Mouse (Mus musculus) cerebellum, postnatal 36 days (tissue): ENCODE results near the gene Ube2f.

Experiments used
- DNase-seq, 2 experiments: peaks; one replicate each; pipeline ENCODE4 v3.0.0; 2021 to 2022; ENCODE audit warnings: mixed read lengths in 2 of 2

Ube2f gene

DNA sequence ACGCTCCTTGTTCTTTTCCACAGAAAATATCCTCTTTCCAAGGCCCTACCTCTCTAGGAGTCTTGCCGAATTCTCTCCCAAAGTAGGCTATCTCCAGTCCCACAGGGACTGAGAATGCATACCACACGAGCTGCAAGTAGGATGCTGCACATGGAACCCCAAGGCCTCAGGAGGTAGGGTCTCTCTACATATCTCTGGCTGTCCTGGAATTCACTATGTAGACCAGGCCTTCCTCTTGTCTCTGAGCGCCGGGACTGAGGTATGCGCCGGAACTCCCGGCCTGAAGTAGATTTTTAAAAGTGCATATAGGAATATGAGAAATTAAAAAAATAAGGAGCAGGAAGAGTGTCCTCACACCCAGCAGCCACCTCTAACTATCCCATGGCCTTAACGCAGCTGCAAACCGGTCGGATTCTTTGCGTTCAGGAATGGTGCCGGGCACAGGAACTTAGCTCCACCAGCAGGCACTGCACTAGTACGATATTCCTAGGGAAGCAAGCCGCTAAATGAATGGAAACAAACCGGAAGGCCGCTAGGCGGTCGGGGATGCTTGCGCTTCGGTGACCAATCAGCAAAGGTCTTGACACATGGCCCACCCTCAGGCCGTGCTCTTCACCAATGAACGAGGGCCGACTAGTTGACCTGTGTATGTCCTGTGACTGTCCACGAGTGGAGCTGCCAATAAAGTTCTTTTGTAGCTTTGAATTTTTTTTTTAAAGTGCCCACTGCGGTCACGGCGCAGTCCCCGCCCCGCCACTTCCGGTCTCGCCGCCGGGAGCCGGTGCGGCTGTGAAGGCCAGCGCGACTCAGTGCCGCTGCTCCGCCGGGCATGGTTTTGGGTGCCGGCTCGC is at the start of gene Ube2f:
Gene Ube2f (plus strand): TSS at position 741 of the 851 bp plus-strand sequence.
- peak; percentile 93 for DNase-seq

DNA sequence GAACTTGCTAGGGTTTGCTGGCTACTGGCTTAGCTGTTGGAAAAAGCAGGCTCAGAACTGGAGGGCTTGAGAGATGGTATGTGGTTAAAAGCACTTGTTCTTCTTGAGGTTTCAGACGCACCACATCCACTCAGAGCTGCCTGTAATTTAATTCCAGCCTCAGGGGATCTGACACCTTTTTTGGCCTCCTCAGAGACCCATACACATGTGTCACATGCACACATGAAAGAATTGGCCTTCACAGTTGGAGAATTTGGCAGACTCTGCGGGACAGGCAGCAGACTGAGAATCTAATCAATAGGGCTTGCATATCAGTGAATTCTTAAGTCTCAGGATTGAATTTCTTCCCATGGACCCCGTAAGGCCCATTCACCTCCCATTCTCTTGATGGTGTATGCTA is 49.0 kb upstream of the Ube2f start:
- no peak for DNase-seq

DNA sequence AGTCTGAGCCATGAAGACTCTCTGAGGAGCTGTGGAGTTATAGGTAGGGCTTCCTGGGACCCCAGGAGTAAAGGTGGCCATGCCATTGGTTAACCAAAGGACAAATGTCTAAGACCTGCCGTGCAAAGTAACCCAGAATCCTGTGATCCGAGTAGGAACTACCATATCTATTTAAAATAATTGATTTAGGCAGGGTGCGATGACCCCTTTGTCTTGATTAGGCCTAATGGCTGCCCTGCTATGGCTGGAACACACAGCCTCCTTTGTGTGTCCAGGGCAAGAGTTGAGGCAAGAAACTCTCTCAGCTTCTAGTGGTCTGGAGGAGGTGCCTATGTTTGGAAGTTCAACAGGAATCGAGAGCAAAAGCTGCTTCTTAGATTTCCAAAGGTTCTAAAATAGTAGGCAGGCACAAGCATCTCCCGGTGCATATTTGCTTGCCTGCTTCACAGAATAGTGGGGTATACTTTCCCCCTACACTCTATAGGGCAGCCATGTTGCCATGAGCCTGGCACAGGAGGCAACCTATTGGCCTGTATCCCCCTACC is 45.8 kb upstream of the Ube2f start:
- DNase-seq = no peak

DNA sequence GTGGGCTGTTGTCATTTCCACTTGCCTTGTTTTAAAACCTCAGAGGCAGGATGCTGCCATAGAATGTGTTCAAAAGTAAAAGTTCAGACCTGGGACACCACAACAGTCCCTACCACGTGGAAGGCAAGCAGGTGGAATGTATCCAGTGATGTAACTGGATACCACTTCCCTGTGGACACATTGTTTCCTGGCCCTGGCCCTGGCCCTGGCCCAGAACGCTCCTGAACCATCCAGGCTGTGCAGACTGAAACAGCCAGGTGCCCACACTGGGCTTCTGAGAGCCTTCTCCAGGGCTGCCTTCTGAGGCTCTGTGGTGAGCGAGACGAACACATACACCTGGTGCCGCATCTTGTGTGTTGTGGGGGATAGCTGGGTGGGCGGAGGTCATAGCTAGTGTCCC is 44.5 kb upstream of the Ube2f start:
- no peak for DNase-seq

DNA sequence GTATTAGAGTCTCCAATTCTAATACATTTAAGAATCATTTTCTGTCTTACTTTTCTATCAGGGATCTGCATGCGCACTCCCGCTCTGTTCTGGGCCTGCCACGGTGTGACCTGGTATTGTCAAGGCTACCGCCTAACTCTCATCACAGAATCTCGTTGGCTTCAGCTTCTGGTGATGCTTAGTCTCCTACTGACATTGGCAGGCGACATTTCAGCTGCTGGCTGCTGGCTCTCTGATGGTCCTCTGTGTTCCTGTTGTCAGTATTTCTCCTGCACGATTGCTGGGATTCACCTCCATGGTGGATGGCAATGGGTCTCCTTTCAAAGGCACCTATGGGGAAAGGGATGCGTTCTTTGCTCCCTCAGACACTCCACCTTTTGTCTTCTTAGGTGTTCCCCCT is 43.8 kb upstream of the Ube2f start:
- DNase-seq = no peak

DNA sequence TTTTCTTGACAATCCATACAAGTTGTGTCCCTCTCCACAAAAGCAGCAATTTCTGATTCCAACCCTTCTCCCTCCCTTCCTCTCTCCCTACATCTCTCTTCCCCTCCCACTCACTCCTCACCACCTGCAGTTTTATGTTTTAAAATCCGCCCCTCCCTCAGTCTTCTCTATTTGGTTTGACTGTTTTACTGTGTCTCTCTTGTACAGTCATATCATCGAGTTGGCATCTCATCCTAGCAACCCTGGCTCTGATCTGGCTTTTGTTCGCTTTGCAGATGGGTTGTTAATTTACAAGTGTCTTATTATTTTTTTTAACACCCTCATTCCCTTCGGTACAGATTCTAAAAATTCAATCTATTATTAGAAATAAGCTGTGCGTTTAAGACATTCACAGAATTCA is 43.2 kb upstream of the Ube2f start:
- DNase-seq = no peak

DNA sequence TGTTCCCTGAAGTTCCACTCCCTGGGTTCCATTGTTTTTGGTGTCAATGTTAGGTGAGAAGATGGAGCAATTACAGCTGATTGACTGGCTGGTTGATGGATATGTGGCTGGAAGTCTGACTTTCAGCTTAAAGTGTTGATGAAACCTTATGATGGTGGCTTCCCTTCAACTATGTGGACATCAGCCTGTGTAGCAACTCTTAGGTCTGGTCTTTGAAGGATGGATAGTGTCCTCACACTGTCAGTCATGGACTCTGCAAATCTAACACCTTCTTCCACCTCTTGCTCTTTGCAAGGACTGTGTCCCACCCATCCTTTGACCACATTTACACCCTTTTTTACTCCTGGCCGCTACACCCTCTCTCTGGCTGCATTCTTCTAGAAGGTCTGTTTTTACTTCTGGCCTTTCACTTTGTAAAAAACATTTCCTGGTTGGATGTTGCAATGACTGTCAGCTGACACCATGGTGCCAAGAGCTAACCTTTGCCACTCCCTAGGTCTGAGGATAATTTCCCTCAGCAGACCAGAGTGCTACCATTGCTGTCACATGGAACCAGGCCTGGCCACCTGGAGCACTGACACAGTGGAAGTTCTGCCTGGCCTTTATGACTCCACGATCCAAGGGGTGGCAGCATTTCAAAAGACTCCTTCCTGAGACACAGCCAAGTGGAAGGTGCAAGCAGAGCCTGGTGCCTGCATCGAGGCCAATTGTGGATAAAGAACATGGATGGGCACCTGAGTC is 42.6 kb upstream of the Ube2f start:
- DNase-seq = peak; percentile 33 to 37

DNA sequence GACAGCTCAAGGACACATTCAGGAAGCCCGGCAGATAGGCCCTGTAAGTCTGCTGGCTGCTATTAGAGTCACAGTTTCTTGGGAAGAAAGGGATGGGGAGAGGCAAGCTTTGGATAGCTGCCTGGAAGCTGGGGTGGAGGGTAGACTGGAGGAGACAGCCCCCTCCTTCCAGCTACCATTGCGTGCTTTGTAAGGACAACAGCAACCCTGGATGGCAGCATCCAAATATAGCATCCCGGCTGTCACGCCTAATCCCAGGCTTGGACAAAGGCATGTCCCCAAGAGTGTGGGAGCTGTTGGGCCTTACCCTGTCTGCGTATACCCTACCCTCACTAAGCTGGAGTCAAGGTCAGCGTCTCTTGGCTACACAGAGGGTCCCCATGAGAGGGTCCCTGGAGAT is 40.8 kb upstream of the Ube2f start:
- peak in 1 of 2 experiments; percentile 7 for DNase-seq

DNA sequence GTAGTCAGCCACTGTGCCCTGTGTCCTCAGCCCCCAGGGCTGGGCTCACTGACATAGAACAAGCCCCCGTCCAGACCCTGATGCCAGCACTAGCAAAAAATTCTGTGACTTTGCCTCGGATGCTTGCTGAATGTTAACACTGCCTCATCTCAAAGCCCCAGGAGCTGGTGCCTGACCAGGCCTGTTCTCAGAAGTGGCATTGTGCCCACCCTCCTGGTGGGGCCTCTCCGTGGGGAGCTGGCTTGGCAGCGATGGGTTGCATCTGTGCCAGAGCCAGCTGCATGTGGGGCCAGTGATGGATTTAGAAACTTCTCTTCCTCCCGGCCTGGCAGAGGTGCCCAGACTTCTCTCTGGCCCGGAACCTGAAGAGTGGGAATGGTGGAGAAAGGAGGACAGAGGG is 40.3 kb upstream of the Ube2f start:
- DNase-seq = peak; percentile 46 to 55

DNA sequence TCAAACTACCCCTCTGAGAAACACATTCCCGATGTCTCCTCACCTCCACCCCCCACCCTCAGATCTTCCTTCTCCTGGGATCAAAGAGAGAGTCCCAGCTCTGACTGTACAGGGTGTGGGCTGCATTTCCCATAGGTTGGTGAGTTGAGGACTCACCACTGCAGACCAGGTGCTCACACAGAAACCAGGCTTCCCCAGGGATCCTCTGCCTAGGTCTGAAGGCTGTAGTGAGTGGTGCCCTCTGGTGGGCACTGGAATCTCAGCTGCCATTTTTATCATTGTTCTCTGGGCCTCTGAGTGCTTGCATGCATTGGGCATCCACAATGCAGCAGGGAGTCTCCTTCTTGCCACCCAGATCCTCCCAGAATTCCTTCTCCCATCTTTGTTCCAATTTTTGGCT is 39.0 kb upstream of the Ube2f start:
- peak; percentile 53 to 54 for DNase-seq

DNA sequence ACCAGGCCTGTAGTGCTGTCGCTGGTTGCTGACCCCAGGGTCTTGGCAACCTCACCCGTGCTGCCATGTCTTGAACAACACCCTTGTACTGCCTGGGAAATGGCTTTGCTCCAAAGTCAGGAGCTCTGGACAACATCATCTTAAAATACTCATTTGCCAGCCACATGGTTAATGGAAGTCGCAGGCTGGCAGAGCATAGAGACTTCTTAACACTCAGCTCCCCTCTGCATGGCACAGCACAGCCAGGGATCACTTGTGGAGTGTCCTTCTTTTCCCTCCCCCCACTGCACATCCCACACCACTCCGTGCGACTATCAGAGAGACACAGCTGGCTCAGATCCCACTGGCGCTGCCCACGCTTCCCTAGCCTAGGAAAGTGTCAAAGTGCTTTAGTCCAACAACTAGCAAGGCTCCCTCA is 38.5 kb upstream of the Ube2f start:
- no peak for DNase-seq

DNA sequence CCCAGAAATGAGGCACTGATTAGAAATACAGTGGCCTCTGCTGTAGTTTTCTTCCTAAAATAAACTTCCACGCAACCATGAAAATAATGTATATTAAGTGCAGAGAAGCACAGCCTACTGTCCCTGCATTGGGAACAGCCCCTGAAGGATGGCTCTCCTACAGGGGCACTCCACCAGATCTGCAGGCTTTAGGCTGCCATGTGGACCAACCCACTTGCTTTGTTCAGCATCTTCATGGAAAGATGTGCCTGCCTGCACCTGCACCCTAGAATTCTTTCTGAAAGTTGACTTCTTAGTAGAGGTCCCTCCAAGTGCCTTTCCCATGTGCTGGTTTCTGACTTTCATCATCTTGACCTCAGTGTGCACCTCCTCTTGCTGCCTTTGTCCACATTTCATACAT is 34.8 kb upstream of the Ube2f start:
- no peak for DNase-seq

DNA sequence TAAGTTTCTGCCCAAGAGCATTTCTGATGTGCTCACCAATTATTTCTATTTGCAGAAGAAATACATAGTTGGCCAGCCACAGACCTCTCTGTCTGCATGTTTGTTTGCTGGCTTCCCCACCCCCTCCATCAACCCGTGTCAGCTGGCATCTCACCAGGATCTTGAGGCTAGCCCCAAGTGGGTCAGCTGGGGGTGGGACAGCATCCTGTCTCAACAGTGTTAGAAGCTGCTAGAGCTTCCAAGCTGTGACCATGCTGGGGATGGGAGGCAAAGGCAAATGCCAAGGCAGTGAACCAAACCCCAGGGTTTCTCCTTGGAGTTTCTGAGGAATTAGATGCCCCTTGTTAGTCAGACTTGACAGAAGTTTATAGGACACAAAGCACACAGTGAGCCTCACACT is 34.1 kb upstream of the Ube2f start:
- DNase-seq = peak in 1 of 2 experiments; percentile 16

DNA sequence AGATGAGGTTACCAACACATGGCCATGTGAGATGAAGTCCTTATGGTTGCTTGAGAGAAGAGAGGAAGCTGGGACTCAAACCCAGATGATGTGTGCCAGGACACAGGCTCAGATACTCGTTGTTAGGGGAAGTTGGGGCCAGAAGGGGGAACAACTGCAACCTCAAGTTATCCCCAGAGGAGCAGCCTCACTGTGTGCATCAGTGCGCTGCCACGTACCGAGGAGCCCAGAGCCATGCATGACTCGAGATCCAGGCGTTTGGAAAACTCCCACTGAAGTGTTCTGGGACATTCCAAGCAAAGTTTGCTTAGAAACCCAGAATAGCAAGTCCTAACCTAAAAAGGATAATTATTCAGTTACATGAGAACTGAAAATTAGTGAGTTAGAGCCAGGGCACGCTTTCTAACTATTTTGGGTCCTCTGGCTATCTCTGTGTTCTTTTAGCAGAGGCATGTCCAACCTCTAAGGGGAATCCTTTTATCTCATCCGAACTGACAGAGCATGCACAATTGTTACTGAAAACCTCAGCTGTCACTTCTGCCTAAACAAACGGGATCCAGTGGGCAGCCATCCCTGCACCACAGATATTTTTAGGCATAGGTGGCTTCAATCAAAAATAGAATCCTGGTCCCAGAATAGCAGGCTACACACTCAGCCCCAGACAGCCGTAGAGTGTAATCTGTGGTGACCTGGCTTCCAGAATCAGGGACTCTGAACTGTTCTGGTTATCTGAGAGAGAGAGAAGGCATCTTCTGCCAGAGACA is 33.4 kb upstream of the Ube2f start:
- peak in 1 of 2 experiments; percentile 13 for DNase-seq

DNA sequence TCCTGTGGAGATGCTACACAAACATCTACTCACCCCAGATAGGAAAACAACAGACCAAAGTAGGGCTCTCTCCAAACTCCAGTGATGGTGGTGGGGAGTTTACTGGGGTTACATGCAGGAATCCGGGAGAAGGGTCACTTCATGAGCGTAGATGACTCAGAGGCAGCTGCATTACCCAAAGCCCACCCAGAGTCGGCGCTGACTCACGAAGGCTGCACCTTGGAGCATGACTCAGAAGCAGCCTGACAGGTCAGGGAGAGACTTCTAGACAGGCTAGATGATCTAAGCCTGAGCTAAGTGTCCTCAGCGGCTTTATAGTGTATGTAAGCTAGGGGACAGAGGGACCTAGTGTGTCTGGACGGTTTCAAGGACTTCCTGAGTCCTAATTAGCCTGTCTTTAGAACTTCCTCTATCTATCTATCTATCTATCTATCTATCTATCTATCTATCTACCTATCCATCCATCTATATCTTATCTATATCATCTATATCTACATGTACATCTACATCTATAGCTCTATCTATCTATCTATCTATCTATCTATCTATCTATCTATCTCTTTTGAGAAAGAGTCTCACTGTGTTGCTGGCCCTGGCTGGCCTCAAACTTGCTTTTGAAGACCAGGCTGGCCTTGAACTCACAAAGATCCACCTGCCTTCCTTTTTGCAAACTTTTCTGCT is 30.3 kb upstream of the Ube2f start:
- DNase-seq = no peak

DNA sequence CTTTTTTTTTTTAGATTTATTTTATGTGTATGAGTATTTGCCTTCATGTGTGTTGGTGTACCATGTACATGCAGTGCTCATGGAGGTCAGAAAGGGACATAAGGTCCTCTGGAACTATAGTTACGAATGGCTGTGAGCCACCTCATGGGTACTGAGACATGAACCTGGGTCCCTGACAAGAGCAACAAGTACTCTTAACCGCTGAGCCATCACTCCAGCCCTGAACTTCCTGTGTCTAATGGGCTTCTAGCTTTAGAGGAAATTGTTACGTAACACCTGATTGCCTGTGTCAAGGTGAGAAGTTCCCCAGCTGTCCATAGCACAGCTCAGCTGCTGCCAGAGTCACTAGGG is 29.8 kb upstream of the Ube2f start:
- DNase-seq = no peak

DNA sequence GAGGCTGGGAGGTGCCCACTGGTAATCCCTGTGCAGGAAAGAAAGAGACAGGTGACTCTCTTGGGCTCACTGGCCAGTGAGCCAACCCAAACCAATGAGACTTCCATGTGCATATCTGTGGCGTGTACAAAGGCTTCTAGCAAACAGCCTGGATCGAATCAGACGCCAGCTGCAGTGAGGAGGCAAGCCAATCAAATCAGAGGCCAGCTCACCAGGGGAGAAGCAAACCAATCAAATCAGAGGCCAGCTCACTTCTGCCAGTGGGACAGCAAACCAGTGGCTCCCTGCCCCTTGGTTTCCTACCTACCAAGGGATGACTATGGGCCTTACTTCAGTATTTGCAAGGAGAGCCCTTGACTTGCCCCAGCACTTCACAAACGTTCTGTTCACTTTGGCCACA is 23.5 kb upstream of the Ube2f start:
- no peak for DNase-seq

DNA sequence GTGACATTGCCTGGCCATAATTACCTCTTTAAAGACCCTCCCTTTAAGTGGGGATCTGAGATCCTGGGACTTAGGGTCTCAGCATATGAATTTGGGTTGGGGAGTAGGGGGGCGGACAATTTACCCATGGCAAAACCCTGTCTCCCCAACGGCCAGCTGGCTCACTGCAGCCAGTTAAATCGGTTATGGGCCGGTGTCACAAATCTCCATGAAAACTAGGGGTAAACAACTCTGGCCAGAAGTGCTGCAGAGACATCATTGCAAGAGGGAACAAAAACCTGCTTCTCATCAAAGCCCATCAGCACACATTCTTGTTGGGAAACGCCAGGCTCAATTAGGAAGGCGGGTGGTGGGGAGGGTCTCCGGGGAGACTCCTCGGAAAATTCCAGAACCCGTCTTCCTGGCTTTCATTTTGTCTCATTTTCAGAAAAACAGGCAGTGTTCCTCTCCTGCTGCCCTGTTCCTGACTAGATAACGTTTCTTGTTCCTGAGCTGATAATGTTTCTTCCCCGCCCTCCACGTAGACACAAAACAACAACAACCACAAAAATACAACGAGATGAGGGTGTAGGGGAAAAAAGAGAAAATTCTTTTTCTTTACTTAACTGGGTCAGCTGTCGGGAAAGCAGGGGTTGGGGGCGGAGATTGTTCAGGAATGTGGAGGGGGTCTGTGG is 22.6 kb upstream of the Ube2f start:
- no peak for DNase-seq

DNA sequence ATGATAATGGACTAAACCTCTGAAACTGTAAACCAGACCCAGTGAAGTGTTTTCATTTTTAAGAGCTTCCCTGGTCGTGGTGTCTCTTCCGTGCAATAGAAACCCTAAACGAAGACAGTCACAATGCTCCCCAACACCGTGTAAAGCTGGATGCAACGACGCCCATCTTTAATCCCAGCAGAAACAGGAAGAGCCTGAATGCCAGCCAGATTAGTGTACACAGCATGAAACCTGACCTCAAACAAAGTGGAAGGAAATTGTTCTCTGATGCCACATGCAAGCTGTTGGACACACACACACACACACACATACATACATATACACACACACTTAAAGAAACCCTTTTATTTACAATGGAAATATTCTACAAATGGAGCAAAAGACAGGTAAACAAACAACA is 19.0 kb upstream of the Ube2f start:
- DNase-seq = no peak

DNA sequence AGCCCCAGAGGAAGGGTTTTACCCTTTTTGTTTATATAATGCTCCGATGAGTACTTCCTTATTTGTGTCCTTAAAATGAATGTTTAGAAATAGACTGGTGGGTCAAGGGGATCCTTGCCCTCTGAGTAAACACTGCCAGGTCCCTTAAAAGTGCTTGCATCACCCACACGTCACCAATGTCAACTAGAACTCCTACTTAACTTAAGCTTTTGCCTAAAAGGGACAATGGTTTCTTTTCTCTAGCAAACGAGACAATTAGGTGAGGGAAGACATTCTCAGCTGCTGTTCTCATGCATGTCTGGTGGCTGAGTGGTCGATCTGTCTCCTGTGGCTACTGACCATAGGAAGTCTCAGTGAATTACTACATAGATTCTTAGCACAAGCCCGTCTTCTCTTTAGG is 18.2 kb upstream of the Ube2f start:
- no peak for DNase-seq

DNA sequence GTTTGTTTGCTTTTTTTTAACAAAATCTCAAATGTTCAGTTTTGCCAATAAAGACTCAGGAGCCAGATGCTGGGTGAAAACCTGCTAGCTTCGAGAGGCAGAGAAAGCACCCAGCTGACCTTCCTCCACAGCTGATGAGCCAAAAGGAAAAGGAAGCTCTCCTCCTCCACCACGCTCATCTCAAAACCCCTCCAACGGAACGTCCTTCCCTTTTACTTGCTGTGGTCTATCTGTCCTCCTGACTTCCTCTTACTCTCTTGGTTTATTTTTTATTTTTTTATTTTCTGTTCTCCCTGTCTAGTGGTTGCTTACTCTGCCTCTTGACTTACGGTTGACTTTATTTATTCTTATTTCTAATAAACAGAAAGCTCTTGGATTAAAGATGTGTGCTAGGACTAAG is 14.7 kb upstream of the Ube2f start:
- DNase-seq = no peak

DNA sequence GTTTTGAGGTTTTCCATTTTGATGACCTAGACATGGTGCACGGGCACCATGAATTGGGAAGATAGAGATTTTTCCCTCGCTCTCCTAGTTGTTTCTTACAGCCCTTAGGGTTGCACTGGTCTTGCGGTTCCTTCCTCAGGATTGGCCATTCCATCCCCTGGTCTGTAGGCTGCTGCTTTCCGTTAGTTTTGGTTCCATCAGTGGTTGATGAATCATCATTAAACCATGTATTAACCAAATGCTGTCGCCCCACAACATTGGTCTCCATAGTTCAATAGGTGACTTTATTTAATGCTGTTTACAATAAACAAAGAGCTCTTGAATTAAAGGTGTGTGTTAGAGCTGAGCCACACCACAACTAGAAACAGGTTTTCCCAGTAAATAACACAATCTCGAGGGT is 12.4 kb upstream of the Ube2f start:
- no peak for DNase-seq
